Mouse (Mus musculus) adrenal gland, adult 8-10 months (tissue): ENCODE data around the gene Tmem233. TPM values are rescaled to one million over a fixed set of nuclear protein-coding genes. Genes with fewer than 3 reads are reported as not detected.

Experiments
- DNase-seq: peaks from one replicate; pipeline ENCODE4 v3.0.0; 2022
- total RNA-seq, 4 experiments: library from RNA; stranded (reverse); gene quantifications; 2 replicates each; pipeline ENCODE4 v1.2.4; 2022

Tmem233 gene
- total RNA-seq: not detected

DNA sequence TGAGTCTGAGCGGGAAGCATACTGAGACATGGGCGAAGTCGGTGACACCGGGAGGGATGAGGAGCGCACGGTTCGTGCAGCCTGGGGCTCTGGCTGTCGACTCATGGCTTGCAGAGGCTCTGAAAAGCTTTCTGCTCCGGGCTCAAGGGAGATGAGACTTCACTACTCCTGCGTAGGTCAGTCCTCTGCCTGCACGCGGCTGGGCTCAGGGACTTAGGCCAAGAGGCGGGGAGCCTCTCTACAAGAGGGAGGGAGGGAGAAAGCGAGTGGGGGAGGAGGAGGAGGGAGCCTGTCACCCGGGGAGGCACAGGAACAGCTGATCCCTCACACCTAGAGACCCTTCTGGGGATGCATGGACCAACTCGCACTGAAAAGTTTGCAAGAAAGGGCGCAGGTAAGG is at the start of gene Tmem233:
Gene Tmem233, minus strand, starts transcription at position 164 of the 400 bp plus-strand sequence.
- DNase-seq: no peak

DNA sequence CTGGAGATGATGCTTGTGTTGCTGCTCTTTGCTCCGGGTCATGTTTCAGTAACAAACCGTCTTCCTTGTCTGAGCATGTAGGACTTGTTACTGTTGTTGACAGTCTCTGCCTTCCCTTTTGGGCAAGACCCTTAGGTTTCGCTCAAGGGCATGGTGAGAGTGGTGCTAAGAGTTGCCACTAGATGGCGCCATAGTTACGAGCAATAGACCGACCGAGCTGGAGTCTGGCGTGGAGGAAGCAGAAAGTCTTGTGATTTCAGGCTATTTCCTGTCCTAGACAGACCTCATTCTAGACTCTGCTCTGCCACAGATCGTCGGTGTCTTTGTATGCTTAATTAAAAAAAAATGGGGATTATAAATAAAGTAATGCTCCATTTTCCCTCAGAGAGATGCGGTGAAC is 40.3 kb upstream of the Tmem233 start:
- DNase-seq: peak; percentile 26

DNA sequence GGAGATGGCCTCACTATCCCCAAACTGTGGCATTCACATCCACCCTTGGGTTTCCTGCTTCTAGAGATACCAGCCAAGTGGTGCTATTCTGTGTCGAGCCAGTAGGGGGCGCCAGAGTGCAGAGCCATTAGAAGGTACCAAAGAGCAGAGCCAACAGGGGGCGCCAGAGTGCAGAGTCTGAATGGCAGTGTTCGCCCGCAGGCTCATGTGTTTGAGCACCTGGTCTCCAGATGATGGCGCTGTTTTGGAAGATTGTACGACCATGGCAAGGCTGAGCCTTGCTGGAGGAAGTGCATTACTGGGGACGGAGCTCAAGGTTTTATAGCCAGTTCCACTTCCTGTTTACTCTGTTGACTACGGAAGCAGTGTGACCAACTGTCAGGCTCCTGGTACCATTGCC is 33.5 kb upstream of the Tmem233 start:
- no peak for DNase-seq

DNA sequence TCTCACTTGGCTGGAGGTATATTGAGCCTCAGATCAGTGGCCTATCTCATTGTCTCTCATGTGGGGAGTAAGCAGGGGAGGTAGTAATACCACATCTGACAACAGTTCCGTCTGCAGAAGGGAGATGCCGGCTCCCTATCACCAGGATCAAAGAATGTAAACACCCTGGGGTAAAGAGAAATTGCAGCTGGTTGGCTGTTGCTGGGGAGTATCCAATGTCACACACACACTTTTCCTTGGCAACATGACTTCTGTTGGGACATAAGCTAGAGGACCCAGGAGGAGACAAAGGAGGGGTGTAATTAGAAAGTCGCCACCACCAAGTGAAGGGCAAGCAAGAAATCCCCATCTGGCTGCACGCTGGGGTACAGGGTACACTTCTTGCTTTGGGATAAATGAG is 33.1 kb upstream of the Tmem233 start:
- no peak for DNase-seq

DNA sequence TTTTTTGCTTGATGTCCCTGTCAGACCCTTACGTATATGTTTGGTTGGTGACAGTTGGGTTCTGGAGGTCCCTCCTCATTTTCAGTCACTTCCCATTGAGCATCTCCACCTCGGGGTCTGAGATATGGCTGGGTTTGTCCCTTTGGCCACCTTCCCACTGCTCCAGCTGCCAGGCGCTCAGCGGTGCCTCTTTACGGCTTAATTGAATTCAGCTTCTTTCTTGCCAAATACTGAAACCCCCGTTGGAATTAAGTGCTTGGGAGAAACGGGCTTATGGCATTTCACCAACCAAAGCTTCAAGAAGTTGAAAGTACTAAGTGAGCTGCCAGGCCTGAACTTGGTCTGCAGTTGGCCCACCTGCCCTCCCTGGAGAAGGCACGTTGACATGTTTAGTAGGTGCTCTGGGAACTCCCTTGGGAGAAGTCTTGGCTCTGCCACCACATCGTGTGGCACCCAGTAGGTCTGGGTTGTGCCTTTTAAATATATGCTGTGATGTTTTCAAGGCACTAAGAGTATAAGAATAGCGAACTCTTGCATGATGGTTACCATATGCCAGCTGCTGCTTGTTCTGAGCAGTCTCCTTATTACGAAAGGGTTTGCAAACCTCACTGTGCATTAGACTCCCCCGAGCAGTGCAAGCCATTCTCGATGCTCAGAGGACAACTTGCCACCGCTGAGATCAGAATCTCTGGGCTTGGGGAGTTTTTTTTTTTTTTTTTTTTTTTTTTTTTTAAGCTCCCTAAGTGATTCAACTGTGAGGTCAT is 32.2 kb upstream of the Tmem233 start:
- DNase-seq: no peak

DNA sequence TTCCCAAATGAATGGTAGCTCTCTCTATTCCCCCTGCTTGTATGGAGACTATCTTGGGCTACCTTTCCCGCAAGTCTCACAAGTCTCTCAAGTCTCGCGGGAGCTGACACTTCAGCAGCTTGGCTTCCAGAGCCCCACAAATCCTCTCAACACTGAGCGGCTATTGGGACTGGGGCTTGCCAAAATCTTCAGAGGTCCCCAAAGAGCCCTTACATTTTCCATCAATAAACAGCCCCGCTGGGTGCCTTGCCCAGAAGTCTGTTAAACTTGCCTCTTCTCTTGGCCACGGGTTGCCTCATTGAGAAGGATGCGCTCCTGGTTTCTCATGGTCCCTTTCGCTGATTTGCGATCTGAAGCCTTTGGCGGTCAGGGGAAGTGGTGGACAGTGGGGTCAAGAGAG is 25.6 kb upstream of the Tmem233 start:
- no peak for DNase-seq

DNA sequence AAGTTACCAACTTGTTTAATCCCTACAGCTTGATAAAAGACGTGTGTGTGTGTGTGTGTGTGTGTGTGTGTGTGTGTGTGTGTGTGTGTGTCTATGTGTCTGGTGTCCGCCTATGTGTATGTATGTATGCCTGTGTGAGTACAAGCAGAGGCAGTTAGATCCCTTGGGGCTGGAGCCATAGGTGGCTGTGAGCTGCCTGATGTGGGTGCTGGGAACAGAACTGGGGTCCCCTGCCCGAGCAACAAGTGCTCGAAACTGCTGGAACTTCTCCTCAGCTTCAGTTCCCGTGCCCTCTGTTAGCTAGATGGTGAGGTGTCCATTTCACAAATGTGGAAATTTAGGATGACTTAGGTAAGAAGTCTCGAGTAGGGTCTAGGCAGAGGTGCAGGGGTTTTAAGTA is 1.2 kb upstream of the Tmem233 start:
- DNase-seq: no peak

DNA sequence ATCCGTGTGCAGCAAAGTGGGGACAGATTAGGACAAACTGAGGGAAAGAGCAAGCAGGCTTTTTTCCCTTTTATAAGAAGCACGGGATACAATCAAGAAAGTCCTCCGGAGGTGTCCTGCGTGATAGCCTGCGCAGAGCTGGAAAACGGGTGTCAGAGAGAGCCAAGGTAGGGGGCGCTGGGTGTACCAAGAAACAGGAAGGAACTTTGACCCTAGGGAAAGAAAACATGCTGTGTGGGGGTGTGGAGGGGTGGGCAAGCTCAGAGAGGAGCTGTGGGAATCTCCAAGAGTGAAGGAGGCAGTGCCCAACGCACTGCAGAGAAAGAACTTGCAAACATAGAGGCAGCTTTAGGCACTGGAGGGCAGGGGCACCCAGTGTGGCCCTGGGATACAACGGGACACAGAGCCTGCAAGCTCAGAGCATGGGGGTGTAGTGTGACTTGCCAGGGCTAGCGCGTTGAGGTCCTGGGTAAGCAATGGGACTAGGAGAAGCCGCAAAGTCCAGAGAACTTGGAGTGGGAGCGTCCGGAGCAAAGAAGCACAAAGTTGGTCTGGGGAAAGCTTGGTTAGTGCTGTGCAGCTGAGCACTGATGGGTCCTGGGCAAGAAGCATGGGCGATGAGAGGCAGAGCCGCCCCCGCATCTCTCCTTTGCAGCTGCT is 673 bp downstream of the Tmem233 start:
- DNase-seq: no peak

DNA sequence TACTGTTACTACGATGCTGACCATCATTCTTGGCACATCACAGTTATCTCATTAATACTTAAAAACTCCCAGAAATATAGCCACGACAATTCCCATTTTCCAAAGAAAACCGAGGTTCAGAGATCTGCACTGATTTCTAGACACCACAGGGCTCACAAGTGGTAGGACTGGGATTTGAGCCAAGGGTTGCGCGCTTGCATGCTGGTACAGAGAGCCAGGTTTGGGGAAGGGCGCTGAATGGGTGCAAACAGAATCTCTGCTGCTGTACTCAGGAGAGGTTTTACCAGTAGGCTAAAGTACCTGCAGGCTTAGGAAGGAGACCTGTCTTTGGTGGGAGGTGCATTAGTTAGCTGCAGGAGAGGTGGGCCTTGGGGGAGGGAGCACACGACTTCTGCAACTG is 1.4 kb downstream of the Tmem233 start:
- DNase-seq: no peak

DNA sequence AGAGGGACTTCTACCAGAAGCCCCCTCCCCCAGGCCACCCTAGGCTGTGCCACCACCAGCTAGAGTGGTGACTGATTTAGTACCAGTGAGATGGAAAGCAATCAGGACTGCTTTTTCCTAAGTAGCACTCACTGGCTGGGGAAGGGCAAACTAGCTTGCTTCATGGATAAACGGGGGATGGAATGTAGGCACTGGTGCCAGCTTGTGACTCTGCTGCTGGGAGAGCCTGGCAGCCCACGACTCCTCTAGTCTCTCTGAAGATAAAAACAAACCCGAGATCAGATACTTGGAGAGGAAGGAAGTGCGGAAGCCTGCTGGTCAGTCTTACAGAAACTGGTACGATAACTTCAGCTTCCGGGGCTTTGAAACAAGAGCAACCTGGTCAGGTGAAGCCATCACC is 2.3 kb downstream of the Tmem233 start:
- no peak for DNase-seq

DNA sequence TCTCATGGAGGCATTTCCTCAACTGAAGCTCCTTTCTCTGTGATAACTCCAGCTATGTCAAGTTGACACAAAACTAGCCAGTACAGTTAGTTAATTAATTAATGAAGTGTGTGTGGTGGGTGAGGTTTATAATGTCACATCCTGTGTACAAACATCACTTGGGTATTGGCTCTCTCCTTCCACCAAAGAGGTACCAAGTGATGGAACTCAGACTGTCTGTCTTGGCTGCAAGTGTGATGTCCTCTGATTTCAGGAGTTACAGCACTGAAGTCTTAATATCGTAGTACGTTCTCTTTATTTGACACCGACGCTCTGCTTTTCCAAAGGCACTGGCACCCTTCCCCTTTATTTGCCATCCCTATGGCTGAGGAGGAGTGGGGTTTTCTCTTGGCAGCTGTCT is 13.4 kb downstream of the Tmem233 start:
- DNase-seq: no peak

DNA sequence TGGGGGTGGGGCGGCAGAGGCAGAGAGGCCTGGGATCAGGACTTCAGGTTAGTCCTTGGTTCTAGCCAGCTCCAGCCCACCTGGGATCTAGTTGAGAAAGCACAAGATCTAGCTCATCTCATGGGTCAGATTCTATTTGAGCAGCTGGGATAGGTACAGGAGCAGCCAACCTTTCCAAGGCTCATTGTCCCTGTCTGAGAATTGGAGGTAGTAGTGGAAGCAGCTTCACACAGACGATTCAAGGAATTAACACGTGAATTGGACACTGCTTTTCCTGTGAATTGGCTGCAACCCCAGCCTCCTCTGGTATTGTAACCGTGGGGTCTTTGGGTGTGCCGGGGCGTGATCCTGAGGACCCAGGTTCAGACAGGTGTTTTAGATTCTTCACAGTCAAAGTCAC is 30.2 kb downstream of the Tmem233 start:
- DNase-seq: no peak

DNA sequence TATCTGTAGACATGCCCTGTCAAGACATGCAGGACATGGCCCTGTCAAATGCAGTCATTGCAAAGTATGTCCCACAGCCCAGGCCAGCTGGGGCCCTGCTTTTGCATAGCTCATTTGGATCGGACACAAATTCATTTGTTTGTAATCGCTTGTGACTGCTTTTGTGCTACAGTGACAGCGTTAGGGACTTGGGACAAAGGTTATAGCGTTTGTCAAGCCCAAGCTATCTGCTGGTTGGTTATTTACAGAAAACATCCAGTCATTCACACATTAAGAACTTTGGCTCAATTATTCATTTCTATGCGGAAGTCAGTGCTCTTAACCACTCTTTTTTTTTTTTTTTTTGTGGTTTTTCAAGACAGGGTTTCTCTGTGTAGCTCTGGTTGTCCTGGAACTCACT is 30.9 kb downstream of the Tmem233 start:
- DNase-seq: no peak

DNA sequence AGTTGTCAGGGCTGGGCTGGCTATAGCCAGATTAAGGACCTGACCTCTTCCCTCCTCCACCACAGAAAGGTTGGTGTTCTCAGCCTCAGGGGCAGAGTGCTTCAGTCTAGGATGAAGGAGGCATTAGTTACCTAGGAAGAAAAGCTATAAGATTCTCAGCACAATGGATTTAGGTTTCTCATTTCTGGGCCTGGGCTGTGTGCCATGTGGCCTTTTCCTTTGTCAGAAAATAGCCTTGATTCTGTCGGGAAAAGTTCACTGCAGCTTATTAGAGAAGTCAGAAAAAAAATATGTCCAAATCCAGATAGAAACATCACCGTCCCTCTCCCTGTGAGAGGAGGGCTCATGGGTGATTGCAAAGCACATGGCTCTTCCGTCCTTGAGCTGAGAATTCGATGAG is 33.2 kb downstream of the Tmem233 start:
- no peak for DNase-seq

DNA sequence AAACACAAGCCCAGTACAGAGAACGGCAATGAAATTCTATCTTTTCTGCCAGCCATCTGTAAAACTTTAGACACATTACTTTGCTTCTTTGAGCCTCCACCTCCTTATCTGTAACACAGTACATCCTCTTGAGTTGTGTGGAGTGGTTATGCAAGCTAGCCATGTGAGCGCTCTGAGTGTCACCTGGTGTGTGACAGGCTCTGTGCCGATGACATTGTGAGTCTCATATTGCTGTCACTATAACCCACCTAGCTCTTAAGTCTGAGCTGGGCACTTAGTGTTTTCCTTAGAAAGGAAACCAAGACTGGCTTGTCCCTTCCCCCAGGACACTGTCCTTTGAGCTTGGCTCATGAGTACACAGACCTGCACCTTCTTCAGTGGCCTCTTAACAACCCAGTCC is 34.7 kb downstream of the Tmem233 start:
- DNase-seq: no peak

DNA sequence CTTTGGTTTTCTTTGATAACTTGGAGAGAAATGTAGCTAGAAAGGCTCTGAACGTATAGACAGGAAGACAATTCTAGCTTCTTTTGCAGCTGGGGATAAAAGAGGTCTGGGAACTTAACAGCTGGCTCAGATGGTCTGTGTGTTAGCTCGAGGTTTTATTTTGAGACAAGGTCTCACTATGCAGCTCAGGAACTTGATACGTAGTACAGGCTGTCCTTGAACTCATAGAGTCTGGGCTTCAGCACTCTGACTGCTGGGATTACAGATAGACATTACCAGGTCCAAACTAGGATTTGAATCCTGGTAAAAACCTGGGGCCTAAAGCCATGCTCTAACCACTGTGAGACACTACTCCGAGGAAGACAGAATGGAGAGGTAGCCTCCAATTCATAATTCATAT is 36.8 kb downstream of the Tmem233 start:
- no peak for DNase-seq

DNA sequence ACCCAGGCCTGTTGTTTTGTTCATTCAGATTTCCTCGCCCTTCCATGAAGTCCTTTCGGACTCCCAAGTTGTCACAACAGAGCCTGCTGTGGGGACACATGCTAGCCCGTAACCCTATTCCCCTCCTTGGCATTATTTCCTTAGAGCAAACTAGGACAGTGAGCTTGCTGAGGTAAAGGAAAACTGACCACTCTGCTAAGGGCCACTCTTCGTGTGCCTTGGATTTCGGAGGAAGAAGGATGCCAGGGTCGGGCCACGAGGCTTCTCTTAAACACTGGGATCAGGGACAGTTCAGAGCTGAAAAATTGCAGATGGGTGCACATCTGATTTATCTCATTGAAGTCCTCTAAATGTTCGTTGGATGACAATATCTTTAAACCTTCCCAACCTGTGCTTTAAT is 37.5 kb downstream of the Tmem233 start:
- DNase-seq: no peak

DNA sequence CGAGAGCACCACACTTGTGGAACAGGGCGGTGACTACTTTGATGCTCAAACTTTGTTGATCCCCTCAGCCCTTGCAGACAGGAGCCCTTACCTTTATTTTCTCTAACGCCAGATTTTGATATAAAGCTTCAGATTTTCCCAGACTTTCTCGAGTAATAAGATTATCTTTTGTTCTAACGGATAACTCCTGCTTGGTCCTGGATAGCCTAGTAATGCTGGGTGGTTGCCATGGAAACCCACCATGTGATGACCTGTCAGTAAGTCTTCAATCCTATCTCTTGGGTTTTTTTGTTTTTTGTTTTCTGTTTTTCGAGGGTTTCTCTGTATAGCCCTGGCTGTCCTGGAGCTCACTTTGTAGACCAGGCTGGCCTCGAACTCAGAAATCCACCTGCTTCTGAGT is 40.8 kb downstream of the Tmem233 start:
- DNase-seq: no peak

DNA sequence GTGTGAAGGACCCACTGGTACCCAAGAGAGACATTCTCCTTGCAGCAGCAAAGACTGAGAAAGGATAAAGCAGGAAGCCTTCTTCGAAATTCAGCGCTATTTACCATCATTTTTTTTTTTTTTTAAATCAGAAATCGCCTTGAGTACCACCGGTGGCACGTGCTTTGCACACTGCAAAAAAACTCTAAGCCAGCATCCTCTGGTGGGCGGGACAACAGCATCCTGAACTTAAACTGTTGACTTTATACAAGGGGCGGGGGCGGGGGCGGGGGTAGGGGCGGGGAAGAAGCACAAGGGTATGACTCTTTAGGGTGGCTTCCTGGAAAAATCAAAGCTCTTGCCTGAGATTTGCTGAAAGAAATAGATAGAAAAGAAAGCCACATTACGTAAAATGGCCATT is 43.3 kb downstream of the Tmem233 start:
- no peak for DNase-seq

DNA sequence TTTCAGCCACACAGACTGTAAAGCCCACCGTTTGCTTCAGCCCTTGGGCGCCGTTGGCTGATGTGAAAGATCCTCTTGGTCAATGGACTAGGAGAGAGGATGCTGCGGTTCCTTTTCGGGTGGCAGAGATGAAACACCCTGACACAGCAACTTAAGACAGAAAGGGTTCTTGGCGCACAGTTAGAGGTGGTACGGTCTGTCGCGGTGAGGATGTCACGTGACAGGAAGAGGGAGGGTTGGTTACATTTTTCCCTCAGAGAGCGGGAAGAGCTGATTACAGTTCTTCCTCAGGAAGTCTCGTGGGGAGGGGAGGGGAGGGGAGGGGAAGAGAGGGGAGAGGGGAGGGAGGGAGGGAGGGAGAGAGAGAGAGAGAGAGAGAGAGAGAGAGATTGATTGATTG is 45.3 kb downstream of the Tmem233 start:
- no peak for DNase-seq

DNA sequence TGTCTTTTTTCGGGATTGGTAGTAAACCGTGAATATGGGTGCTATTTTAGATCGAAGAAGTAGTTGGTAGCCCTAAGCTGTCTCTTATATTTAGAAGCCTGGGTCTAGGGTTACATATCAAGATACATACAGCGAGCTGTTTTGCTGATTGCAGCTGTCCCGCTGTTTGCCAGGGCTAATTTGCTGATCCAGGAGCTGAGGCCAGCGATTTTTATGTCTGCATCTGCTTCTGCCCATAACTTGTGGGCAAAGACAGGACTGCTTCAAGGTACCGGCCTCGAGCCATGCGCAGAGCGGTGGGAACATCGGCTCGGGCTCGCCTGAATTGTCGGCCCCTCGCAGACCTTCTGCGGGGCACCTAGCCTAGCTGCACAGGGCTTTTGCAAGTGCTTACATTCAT is 46.6 kb downstream of the Tmem233 start:
- no peak for DNase-seq

DNA sequence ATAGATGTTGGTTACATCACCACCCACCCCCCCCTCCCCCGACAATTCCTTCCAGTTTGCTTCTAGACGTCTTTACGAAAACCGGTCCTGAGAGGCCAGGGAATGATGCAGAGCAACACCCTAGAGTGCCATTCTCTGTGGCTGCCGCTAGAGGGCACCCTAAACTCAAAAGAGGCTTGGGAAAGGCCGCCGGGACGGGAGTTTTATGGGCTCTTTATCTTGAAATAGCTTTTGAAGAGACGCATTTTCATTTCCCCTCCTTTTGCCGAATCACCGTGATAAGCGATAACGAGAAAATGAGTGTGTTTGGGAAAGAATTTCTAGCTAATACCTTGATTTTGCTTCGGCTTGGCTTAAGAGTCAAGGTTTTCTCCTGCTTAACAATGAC is 51.9 kb downstream of the Tmem233 start:
- peak; percentile 36 for DNase-seq

DNA sequence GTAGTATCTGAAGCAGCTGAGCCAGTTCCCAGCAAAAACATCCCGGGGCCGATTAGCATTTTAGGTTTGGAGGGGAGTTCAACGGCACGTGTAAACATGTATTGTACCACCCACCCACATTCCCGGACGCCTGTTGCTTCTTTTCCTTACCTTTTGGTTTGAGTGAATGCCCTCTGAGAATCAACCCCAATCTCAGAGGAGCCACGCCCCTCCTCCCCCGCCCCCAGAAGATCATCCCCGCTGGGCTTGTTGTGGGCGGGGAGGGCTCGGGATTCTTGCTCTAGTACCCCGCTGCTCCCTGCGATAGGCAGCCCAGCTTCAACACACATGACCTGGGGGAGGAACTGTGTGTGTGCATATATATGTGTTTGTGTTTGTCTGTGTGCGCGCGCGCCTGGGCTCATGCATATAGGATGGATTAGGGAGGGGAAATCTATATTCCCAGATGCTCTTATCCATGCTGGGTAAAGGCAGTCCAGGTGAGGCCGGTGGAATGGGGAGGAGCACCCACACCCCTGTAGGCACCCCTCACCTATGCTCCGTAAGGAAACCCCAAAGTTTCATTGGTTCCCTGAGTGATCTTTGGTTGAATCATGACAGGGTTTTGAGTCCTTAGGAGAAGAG is 52.4 kb downstream of the Tmem233 start:
- DNase-seq: no peak

DNA sequence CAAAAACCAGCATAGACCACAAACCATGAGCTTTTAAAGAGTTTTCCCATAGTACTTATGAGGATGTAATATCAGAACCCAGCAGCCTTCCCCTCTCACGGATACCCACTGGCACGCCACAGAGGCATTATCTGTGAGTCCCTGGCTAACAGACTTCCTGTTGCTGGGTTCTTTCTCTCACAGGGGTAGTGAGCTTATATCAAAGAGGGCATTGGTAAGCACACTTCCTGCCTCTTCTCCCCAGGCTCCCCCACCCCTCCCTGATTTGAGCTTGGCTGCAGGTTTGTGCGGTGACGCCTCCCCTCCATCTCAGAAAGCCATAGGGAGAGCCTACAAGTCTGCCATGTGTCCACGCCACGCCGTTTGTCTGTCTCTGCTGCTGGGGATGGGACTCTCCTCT is 54.0 kb downstream of the Tmem233 start:
- DNase-seq: no peak
